Mouse (Mus musculus) myocyte (in vitro differentiated cells): Measurements from ENCODE around the gene Acap1.

ENCODE experiments used
- CEBPB ChIP-seq: IDR thresholded peaks from 2 replicates; pipeline ENCODE4 v1.6.1; 2011; ENCODE audit warnings: mild to moderate bottlenecking, moderate library complexity; ENCODE audit not compliant: poor library complexity, insufficient read depth, severe bottlenecking
- E2F4 ChIP-seq: IDR thresholded peaks from one replicate; pipeline ENCODE4 v1.6.1; 2011; ENCODE audit warnings: mild to moderate bottlenecking, control low read depth, moderate library complexity; ENCODE audit not compliant: insufficient read depth
- MAX ChIP-seq: IDR thresholded peaks from one replicate; pipeline ENCODE4 v1.6.1; 2011; ENCODE audit warnings: low read depth, mild to moderate bottlenecking, control low read depth
- MYOD1 ChIP-seq, 3 experiments: IDR thresholded peaks; one replicate each; pipeline ENCODE4 v1.6.1; 2011; ENCODE audit warnings: control low read depth in 2 of 3, low read depth in 2 of 3, mild to moderate bottlenecking in 2 of 3, moderate library complexity in 1 of 3; ENCODE audit not compliant: insufficient read length in 2 of 3, control insufficient read depth in 1 of 3
- POLR2A ChIP-seq: IDR thresholded peaks from one replicate; pipeline ENCODE4 v1.6.1; 2011; ENCODE audit warnings: low read depth, mild to moderate bottlenecking, control low read depth, moderate library complexity; ENCODE audit not compliant: insufficient read length
- POLR2AphosphoS2 ChIP-seq: IDR thresholded peaks from one replicate; pipeline ENCODE4 v1.6.1; 2011; ENCODE audit warnings: low read depth, control low read depth; ENCODE audit not compliant: insufficient read length
- REST ChIP-seq: IDR thresholded peaks from one replicate; pipeline ENCODE4 v1.6.1; 2011; ENCODE audit warnings: mild to moderate bottlenecking, control low read depth, moderate library complexity; ENCODE audit not compliant: insufficient read depth, insufficient read length
- SRF ChIP-seq: IDR thresholded peaks from one replicate; pipeline ENCODE4 v1.6.1; 2011; ENCODE audit warnings: low read depth; ENCODE audit not compliant: control insufficient read depth, insufficient read length
- TCF12 ChIP-seq: IDR thresholded peaks from one replicate; pipeline ENCODE4 v1.6.1; 2011; ENCODE audit warnings: mild to moderate bottlenecking, control low read depth; ENCODE audit not compliant: poor library complexity, insufficient read depth, severe bottlenecking
- TCF3 ChIP-seq: IDR thresholded peaks from one replicate; pipeline ENCODE4 v1.6.1; 2011; ENCODE audit warnings: low read depth, control low read depth; ENCODE audit not compliant: insufficient read length
- USF1 ChIP-seq: IDR thresholded peaks from one replicate; pipeline ENCODE4 v1.6.1; 2011; ENCODE audit warnings: low read depth, mild to moderate bottlenecking, control low read depth, moderate library complexity

DNA sequence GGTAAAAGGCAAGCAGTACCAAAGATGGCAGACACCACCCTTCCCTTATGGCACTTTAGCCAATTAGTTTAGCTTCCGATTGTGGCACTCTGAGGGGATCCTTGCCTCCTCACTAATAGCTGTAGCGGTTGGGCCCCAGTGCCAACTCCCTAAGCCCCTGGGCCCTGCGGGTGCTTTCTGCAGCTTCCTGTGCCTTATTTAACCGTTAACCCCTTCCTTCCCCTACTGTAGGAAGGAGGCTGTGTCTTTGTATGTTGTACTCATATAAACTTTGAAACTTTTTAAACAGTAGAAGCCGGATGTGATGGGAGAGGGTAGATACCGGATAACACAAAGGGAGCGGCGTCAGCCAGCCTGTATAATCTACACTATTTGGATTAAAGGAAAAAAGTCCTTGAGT, 44.6 kb downstream of the Acap1 start:
- TF ChIP-seq POLR2AphosphoS2 (no peak), POLR2A (no peak), E2F4 (no peak), MAX (no peak), USF1 (no peak), MYOD1 (IDR thresholded peaks at IDR 0.05; ENCODE audit: control insufficient read depth in 1 of 3, insufficient read length in 2 of 3, low read depth in 2 of 3) (no peak), TCF12 (no peak), REST (no peak), TCF3 (no peak), CEBPB (no peak), SRF (no peak)
